Mouse (Mus musculus): Measurements from ENCODE around the gene Inka2. TPM values are rescaled to one million over a fixed set of nuclear protein-coding genes. Genes with fewer than 3 reads are reported as not detected.

Inka2 gene
- polyA plus RNA-seq, 1 experiment from 2014 or later, result 0.13 TPM

DNA sequence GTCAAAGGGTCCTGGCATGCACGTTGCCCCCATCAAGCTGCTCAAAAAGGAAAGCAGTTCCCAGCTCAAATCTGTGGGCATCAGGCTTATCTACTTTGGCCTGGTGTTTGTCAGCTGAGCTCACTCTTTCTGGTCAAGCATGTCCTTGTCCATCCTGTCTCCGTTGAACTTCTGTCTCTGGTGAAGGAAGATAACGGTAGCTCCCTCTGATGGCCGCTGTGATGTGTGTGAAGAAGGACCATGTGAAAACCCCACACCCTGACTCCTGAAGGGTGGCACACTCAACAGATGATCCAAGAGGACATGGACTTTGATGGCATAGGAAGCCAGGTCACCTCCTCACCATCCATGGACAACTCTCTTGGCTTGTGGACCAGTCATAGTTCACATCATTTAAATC lies 14.3 kb downstream of the Inka2 start:
- 0 out of 2 replicates have a peak, but pooled peaks have one; percentile 20 for TF ChIP-seq CTCF (IDR thresholded peaks at IDR 0.05; ENCODE audit: low read depth)
- no peak for TF ChIP-seq EP300 (IDR thresholded peaks at IDR 0.05; ENCODE audit: low read depth)

DNA sequence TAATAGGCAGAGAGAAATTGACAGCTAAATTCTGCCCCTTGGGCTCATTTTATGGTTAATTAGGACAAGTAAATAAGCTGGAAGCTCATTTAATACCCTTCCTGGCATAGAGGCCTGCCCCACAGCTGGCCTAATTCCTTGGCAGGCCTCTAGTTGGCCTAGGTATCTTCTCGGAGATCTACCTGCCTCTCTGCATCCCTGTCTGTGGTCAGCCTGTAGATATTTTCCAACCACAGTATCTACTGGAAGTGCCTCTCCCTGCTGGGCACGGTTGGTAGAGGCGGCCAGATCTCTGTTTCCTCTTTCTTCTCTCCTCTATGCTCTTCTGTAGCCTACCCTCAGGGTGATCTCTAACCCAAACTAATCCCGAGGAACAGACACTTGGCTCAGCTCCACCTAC lies 15.6 kb downstream of the Inka2 start:
- H3K36me3 ChIP-seq (replicated peaks; ENCODE audit: insufficient read depth, low read length), result no peaks in the 10 kb centered on the region
- no peaks in the 10 kb centered on the region for H3K9me3 ChIP-seq (ENCODE audit: low read length)
- no peak overlapping the region for H3K27ac ChIP-seq (ENCODE audit: low read depth)
- DNase-seq (no peak), ATAC-seq (no peak)
- H3K4me1 ChIP-seq (ENCODE audit: insufficient read depth), result 0 out of 2 replicates have a peak, but pooled peaks cover 4% of the 10 kb centered on the region
- no peak overlapping the region for H3K9ac ChIP-seq (replicated peaks)
- no peaks in the 10 kb centered on the region for H3K27me3 ChIP-seq (ENCODE audit: insufficient read depth, low read length)
- no peak overlapping the region for H3K4me3 ChIP-seq (ENCODE audit: low read depth, low read length)
- H3K4me2 ChIP-seq (ENCODE audit: low read depth, low read length), result no peak overlapping the region
- TF ChIP-seq CTCF (IDR thresholded peaks at IDR 0.05; ENCODE audit: low read depth), result no peak
- no peak for TF ChIP-seq EP300 (IDR thresholded peaks at IDR 0.05; ENCODE audit: low read depth)
- 49% methylated on average over 4 of the region's 4 CpGs for WGBS (ENCODE audit: insufficient replicate concordance)

More for the DNA sequence above, 14.3 kb downstream of the Inka2 start:
- Histone ChIP-seq H3K27ac (ENCODE audit: low read depth) (no peak overlapping the region), H3K4me3 (ENCODE audit: low read depth, low read length) (no peak overlapping the region), H3K27me3 (ENCODE audit: insufficient read depth, low read length) (no peaks in the 10 kb centered on the region), H3K36me3 (replicated peaks; ENCODE audit: insufficient read depth, low read length) (no peaks in the 10 kb centered on the region), H3K4me2 (ENCODE audit: low read depth, low read length) (no peak overlapping the region), H3K4me1 (ENCODE audit: insufficient read depth) (0 out of 2 replicates have a peak, but pooled peaks cover 4% of the 10 kb centered on the region), H3K9me3 (ENCODE audit: low read length) (no peaks in the 10 kb centered on the region), H3K9ac (replicated peaks) (no peak overlapping the region)
- 29% methylated on average over 4 of the region's 4 CpGs for WGBS (ENCODE audit: insufficient replicate concordance)
- no peak for DNase-seq
- no peak for ATAC-seq

DNA sequence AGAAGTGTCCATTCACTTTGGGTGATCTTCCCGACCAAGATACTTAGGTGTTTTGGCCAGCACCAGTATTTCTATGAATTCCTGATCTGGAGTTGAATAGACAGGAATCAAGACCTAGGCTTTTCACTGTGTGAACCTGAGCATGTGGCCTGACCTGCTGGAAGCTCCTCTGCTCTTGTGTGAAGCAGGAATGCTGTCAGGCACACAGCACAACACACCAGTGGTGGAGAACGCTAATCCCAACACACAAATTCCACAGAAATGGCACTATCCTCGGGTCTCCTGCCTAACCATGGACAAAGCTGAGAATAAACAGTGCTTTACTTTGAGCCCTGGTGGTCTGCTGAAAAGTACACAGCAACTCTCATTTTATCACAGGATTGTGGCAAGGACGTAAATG lies 16.1 kb downstream of the Inka2 start:
- Histone ChIP-seq H3K4me3 (ENCODE audit: low read depth, low read length) (no peak overlapping the region), H3K9ac (replicated peaks) (no peak overlapping the region), H3K27ac (ENCODE audit: low read depth) (no peak overlapping the region), H3K4me1 (ENCODE audit: insufficient read depth) (0 out of 2 replicates have a peak, but pooled peaks cover 4% of the 10 kb centered on the region), H3K36me3 (replicated peaks; ENCODE audit: insufficient read depth, low read length) (peaks cover 4% of the 10 kb centered on the region; the same call in 1 of the 2 replicates), H3K4me2 (ENCODE audit: low read depth, low read length) (no peak overlapping the region), H3K9me3 (ENCODE audit: low read length) (no peaks in the 10 kb centered on the region), H3K27me3 (ENCODE audit: insufficient read depth, low read length) (no peaks in the 10 kb centered on the region)
- 72% methylated on average over 4 of the region's 4 CpGs for WGBS (ENCODE audit: insufficient replicate concordance)
- no peak for DNase-seq
- TF ChIP-seq CTCF (IDR thresholded peaks at IDR 0.05; ENCODE audit: low read depth), result no peak
- no peak for TF ChIP-seq EP300 (IDR thresholded peaks at IDR 0.05; ENCODE audit: low read depth)
- no peak for ATAC-seq

DNA sequence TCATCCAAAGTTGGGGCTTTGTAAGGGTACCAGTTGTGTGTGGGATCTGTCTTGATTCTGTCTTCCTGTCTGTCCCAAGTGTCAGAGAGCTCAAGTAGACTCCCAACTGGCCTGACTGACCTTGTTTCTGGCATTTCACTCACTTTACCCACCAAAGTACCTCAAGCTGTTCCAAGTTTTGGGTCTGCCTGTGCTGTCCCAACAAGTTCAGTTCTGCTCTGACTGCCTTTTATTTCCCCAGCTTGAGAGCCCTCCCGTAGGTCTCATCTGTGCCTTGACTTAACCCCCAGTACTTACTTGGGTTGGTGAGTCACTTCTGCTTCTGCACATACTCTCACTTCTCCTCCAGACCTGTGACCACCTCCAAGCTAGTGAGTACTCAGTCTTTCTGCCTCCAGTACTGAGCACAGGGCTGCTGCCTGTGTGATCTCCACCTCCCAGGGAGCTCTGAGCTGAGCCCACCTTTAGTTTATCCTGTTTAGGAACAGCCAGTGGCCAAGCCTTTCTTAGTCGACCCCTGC lies 17.3 kb downstream of the Inka2 start:
- Histone ChIP-seq H3K36me3 (replicated peaks; ENCODE audit: insufficient read depth, low read length) (peaks cover 8% of the 10 kb centered on the region), H3K4me1 (ENCODE audit: insufficient read depth) (0 out of 2 replicates have a peak, but pooled peaks cover 4% of the 10 kb centered on the region), H3K27me3 (ENCODE audit: insufficient read depth, low read length) (no peaks in the 10 kb centered on the region), H3K4me3 (ENCODE audit: low read depth, low read length) (no peak overlapping the region), H3K4me2 (ENCODE audit: low read depth, low read length) (no peak overlapping the region), H3K27ac (ENCODE audit: low read depth) (no peak overlapping the region), H3K9ac (replicated peaks) (no peak overlapping the region), H3K9me3 (ENCODE audit: low read length) (no peaks in the 10 kb centered on the region)
- DNase-seq (no peak), ATAC-seq (peak; percentile 40)
- WGBS (ENCODE audit: insufficient replicate concordance), result 61% methylated on average over 2 of the region's 2 CpGs
- no peak for TF ChIP-seq EP300 (IDR thresholded peaks at IDR 0.05; ENCODE audit: low read depth)
- TF ChIP-seq CTCF (IDR thresholded peaks at IDR 0.05; ENCODE audit: low read depth), result no peak

DNA sequence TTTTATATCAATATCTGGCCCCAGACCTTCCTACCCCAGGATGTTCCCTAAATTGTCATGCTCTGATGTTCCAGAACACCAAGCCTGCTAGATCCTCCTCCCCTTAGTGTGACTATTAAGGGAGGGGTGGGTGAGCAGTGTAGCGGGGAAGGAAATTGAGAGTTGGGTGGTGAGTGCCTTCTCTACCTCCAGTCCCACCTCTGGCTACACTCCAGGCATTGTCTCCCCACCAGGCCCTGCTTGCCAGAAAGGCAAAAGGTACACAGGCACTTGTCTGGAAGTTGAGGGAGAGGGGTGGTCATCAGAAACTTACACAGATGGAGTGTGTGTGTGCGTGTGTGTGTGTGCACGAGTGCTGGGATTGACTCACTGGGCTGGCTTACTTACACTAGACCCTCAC lies 18.1 kb downstream of the Inka2 start:
- WGBS (ENCODE audit: insufficient replicate concordance), result 84% methylated on average over 3 of the region's 3 CpGs

DNA sequence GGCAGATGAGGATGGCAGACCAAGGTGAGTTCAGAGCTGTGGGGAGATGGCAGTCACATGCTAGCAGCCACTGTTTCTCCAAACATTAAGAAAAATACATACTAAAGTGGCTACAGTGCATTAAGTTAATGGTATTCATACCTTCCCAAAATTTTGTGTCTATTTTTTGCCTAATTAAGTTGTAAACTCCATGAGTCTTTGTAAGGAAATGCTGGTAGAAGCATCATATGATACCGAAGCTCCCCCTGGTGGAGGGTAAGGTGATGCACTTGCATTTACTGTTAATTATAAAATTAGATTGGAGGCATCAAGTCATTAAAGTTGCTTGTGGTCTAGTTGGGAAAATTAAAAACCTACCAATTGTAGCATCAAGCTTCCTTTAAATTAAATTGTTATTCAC lies 21.6 kb downstream of the Inka2 start:
- Histone ChIP-seq H3K9ac (replicated peaks) (no peak overlapping the region), H3K27me3 (ENCODE audit: insufficient read depth, low read length) (no peaks in the 10 kb centered on the region), H3K36me3 (replicated peaks; ENCODE audit: insufficient read depth, low read length) (peaks cover 30% of the 10 kb centered on the region), H3K27ac (ENCODE audit: low read depth) (no peak overlapping the region), H3K9me3 (ENCODE audit: low read length) (no peaks in the 10 kb centered on the region), H3K4me1 (ENCODE audit: insufficient read depth) (no peaks in the 10 kb centered on the region), H3K4me2 (ENCODE audit: low read depth, low read length) (no peak overlapping the region), H3K4me3 (ENCODE audit: low read depth, low read length) (no peak overlapping the region)
- 2% methylated on average over 1 of the region's 1 CpGs for WGBS (ENCODE audit: insufficient replicate concordance)
- peak; percentile 86 for TF ChIP-seq CTCF (IDR thresholded peaks at IDR 0.05; ENCODE audit: low read depth)
- peak; percentile 17; the same call in 1 of the 2 replicates for TF ChIP-seq EP300 (IDR thresholded peaks at IDR 0.05; ENCODE audit: low read depth)
- DNase-seq, result peak; percentile 53
- no peak for ATAC-seq

More for the DNA sequence above, 18.1 kb downstream of the Inka2 start:
- H3K9ac ChIP-seq (replicated peaks), result no peak overlapping the region
- ATAC-seq, result no peak
- H3K4me2 ChIP-seq (ENCODE audit: low read depth, low read length), result no peak overlapping the region
- no peak overlapping the region for H3K4me3 ChIP-seq (ENCODE audit: low read depth, low read length)
- H3K27me3 ChIP-seq (ENCODE audit: insufficient read depth, low read length), result no peaks in the 10 kb centered on the region
- H3K4me1 ChIP-seq (ENCODE audit: insufficient read depth), result 0 out of 2 replicates have a peak, but pooled peaks cover 4% of the 10 kb centered on the region
- no peak for TF ChIP-seq EP300 (IDR thresholded peaks at IDR 0.05; ENCODE audit: low read depth)
- TF ChIP-seq CTCF (IDR thresholded peaks at IDR 0.05; ENCODE audit: low read depth), result no peak
- DNase-seq, result no peak
- H3K27ac ChIP-seq (ENCODE audit: low read depth), result no peak overlapping the region
- H3K9me3 ChIP-seq (ENCODE audit: low read length), result no peaks in the 10 kb centered on the region
- peaks cover 11% of the 10 kb centered on the region for H3K36me3 ChIP-seq (replicated peaks; ENCODE audit: insufficient read depth, low read length)

Measured in liver, postnatal 0 days (tissue).